Mouse (Mus musculus): ENCODE results near the gene Zfp503. TPM values are rescaled to one million over a fixed set of nuclear protein-coding genes. Genes with fewer than 3 reads are reported as not detected.

Gene Zfp503
- polyA plus RNA-seq, 1 experiment = not detected

- no peaks in the 10 kb centered on the region for H3K4me1 ChIP-seq (ENCODE audit: control insufficient read depth, insufficient read depth, low read length)
- H3K27ac ChIP-seq (ENCODE audit: insufficient read depth, low read depth, low read length) = no peak overlapping the region
- TF ChIP-seq POLR2A (IDR thresholded peaks at IDR 0.05; ENCODE audit: insufficient read depth, low read depth, low read length) (no peak), CTCF (IDR thresholded peaks at IDR 0.05; ENCODE audit: insufficient read depth, low read depth, low read length) (no peak)
- no peak overlapping the region for H3K4me3 ChIP-seq (ENCODE audit: insufficient read depth, low read depth, low read length)
- 72% methylated on average over 8 of the region's 8 CpGs for WGBS
These were observed 30.2 kb downstream of the Zfp503 start for GRCm38 (mm10) chr14:21959243-21959642.

DNA sequence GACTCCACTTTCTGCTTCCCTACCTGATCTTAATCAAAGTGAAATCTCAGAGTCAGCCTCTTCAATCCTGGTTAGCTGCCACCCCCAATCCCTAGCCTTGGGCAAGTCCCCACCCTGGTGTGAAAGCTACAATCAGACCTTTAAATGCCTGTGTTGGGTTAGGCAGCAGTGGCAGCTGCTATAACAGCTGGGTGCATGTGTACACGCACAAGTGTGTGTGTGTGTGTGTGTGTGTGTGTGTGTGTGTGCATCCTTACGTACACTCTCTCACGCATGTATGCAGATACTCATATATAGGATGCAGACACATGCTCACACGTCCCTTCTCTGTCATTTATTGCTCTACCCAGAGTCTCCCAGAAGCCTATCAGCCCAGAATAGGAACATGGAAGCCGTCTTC is 30.8 kb downstream of the Zfp503 start:
- H3K4me1 ChIP-seq (ENCODE audit: control insufficient read depth, insufficient read depth, low read length) = no peaks in the 10 kb centered on the region
- H3K4me3 ChIP-seq (ENCODE audit: insufficient read depth, low read depth, low read length) = no peak overlapping the region
- TF ChIP-seq POLR2A (IDR thresholded peaks at IDR 0.05; ENCODE audit: insufficient read depth, low read depth, low read length) (no peak), CTCF (IDR thresholded peaks at IDR 0.05; ENCODE audit: insufficient read depth, low read depth, low read length) (no peak)
- 92% methylated on average over 5 of the region's 5 CpGs for WGBS
- no peak overlapping the region for H3K27ac ChIP-seq (ENCODE audit: insufficient read depth, low read depth, low read length)

- 85% methylated on average over 7 of the region's 7 CpGs for WGBS
- no peak overlapping the region for H3K27ac ChIP-seq (ENCODE audit: insufficient read depth, low read depth, low read length)
- TF ChIP-seq POLR2A (IDR thresholded peaks at IDR 0.05; ENCODE audit: insufficient read depth, low read depth, low read length) (no peak), CTCF (IDR thresholded peaks at IDR 0.05; ENCODE audit: insufficient read depth, low read depth, low read length) (no peak)
These were observed 36.9 kb downstream of the Zfp503 start for GRCm38 (mm10) chr14:21952541-21952940.

DNA sequence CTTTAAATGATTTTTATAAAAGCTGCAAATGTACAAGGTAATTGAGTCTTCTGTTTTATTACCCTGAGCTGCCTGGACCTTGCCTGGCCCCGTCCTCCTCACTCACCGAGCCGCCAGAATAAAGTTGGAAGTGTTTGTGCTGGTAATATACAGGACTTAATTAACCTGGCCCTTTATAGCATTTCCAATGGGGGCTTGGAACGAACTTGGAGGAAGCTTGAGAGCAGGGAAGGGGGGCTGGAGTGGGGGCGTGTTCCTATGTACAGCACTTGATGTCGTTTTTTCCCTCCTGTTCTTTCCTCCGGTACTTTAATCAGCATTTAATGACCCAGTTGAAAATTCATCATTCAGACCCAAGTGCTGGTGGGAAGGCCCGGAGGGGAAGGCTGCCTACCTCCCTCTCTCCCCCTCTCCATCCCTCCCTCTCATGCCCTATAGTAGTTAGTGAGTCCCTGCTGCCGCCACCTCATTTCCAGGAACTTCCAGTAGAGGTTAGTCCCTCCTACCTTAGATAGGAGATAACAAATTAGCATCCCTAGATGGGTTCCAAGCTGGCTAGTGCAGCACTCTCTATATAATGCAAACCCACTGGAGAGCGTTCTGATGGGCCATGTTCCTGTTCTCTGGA is 37.4 kb downstream of the Zfp503 start:
- WGBS = 59% methylated on average over 10 of the region's 10 CpGs
- H3K4me1 ChIP-seq (ENCODE audit: control insufficient read depth, insufficient read depth, low read length) = no peaks in the 10 kb centered on the region

More at GRCm38 (mm10) chr14:21952541-21952940, 36.9 kb downstream of the Zfp503 start:
- no peak overlapping the region for H3K4me3 ChIP-seq (ENCODE audit: insufficient read depth, low read depth, low read length)
- no peaks in the 10 kb centered on the region for H3K4me1 ChIP-seq (ENCODE audit: control insufficient read depth, insufficient read depth, low read length)

DNA sequence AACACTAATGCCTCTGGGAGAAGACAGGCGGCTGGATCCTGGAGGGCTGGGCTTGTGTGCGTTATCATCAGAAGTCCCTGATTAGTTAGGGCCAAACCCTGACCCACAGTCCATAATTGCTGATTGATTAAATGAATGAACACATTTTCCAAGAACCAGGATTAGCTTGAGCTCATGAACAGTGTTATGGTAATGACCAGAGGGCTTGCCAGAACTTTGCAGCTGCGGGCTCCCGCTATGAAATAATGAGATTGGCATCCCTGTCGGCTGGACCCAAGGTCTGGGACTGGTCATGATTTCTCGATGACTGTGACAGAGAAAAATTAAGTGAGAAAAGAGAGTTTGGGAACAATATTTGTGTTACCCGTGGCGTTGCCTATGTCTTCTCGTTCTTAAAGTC is 44.5 kb downstream of the Zfp503 start:
- no peak overlapping the region for H3K27ac ChIP-seq (ENCODE audit: insufficient read depth, low read depth, low read length)
- no peaks in the 10 kb centered on the region for H3K4me1 ChIP-seq (ENCODE audit: control insufficient read depth, insufficient read depth, low read length)
- no peak for TF ChIP-seq CTCF (IDR thresholded peaks at IDR 0.05; ENCODE audit: insufficient read depth, low read depth, low read length)
- TF ChIP-seq POLR2A (IDR thresholded peaks at IDR 0.05; ENCODE audit: insufficient read depth, low read depth, low read length) = no peak
- 42% methylated on average over 9 of the region's 9 CpGs for WGBS
- H3K4me3 ChIP-seq (ENCODE audit: insufficient read depth, low read depth, low read length) = no peak overlapping the region

More for the DNA sequence above, 37.4 kb downstream of the Zfp503 start:
- TF ChIP-seq POLR2A (IDR thresholded peaks at IDR 0.05; ENCODE audit: insufficient read depth, low read depth, low read length) (no peak), CTCF (IDR thresholded peaks at IDR 0.05; ENCODE audit: insufficient read depth, low read depth, low read length) (no peak)
- no peak overlapping the region for H3K4me3 ChIP-seq (ENCODE audit: insufficient read depth, low read depth, low read length)
- no peak overlapping the region for H3K27ac ChIP-seq (ENCODE audit: insufficient read depth, low read depth, low read length)

- TF ChIP-seq CTCF (IDR thresholded peaks at IDR 0.05; ENCODE audit: insufficient read depth, low read depth, low read length) = no peak
- TF ChIP-seq POLR2A (IDR thresholded peaks at IDR 0.05; ENCODE audit: insufficient read depth, low read depth, low read length) = no peak
- WGBS = 73% methylated on average over 2 of the region's 2 CpGs
These were observed 47.8 kb downstream of the Zfp503 start for GRCm38 (mm10) chr14:21941581-21941980.

GRCm38 (mm10) chr14:21937116-21937515 is 52.3 kb downstream of the Zfp503 start:
- WGBS = 95% methylated on average over 2 of the region's 2 CpGs
- Histone ChIP-seq H3K27ac (ENCODE audit: insufficient read depth, low read depth, low read length) (no peak overlapping the region), H3K4me3 (ENCODE audit: insufficient read depth, low read depth, low read length) (no peak overlapping the region), H3K4me1 (ENCODE audit: control insufficient read depth, insufficient read depth, low read length) (no peaks in the 10 kb centered on the region)
- TF ChIP-seq POLR2A (IDR thresholded peaks at IDR 0.05; ENCODE audit: insufficient read depth, low read depth, low read length) = no peak
- no peak for TF ChIP-seq CTCF (IDR thresholded peaks at IDR 0.05; ENCODE audit: insufficient read depth, low read depth, low read length)

More at GRCm38 (mm10) chr14:21941581-21941980, 47.8 kb downstream of the Zfp503 start:
- no peaks in the 10 kb centered on the region for H3K4me1 ChIP-seq (ENCODE audit: control insufficient read depth, insufficient read depth, low read length)
- H3K4me3 ChIP-seq (ENCODE audit: insufficient read depth, low read depth, low read length) = no peak overlapping the region
- H3K27ac ChIP-seq (ENCODE audit: insufficient read depth, low read depth, low read length) = no peak overlapping the region

GRCm38 (mm10) chr14:21936102-21936630 is 53.2 kb downstream of the Zfp503 start:
- no peaks in the 10 kb centered on the region for H3K4me1 ChIP-seq (ENCODE audit: control insufficient read depth, insufficient read depth, low read length)
- no peak overlapping the region for H3K4me3 ChIP-seq (ENCODE audit: insufficient read depth, low read depth, low read length)
- H3K27ac ChIP-seq (ENCODE audit: insufficient read depth, low read depth, low read length) = no peak overlapping the region
- TF ChIP-seq CTCF (IDR thresholded peaks at IDR 0.05; ENCODE audit: insufficient read depth, low read depth, low read length) = no peak
- TF ChIP-seq POLR2A (IDR thresholded peaks at IDR 0.05; ENCODE audit: insufficient read depth, low read depth, low read length) = no peak
- WGBS = 86% methylated on average over 6 of the region's 6 CpGs

Other genes starting within 250 kb of the Zfp503 start
- gene Samd8, start 239.1 kb downstream of the Zfp503 start, polyA plus RNA-seq (2012; ENCODE audit: insufficient read depth, insufficient read length, low replicate concordance, missing spikeins) = not detected in 2 replicates
- gene Dusp13, start 238.4 kb downstream of the Zfp503 start, polyA plus RNA-seq (2012; ENCODE audit: insufficient read depth, insufficient read length, low replicate concordance, missing spikeins) = not detected in 2 replicates
- not detected in 2 replicates for gene Vdac2, start 164.4 kb downstream of the Zfp503 start, polyA plus RNA-seq (2012; ENCODE audit: insufficient read depth, insufficient read length, low replicate concordance, missing spikeins)
- gene Comtd1, start 140.6 kb downstream of the Zfp503 start, polyA plus RNA-seq (2012; ENCODE audit: insufficient read depth, insufficient read length, low replicate concordance, missing spikeins) = not detected in 2 replicates
- gene Lrmda, start 30.1 kb upstream of the Zfp503 start, polyA plus RNA-seq (2012; ENCODE audit: insufficient read depth, insufficient read length, low replicate concordance, missing spikeins) = not detected in 2 replicates

All from olfactory bulb, adult 2 months (tissue).